Mouse (Mus musculus) neural tube, embryonic 11.5 days (tissue): ENCODE data around the gene Scnm1. TPM values are rescaled to one million over a fixed set of nuclear protein-coding genes. Genes with fewer than 3 reads are reported as not detected.
"Not testable (repeated sequence)": the region's sequence is repeated elsewhere in the genome, so short reads cannot be mapped to it uniquely, and the experiment has no call there.

Source experiments
- ATAC-seq: fragments of 200-750 bp; cut with Nextera tagmentation; 2 replicates; pipeline ENCODE4 v1.8.0; 2017; ENCODE audit warnings: moderate number of reproducible peaks, mild to moderate bottlenecking, moderate TSS enrichment, moderate library complexity; ENCODE audit not compliant: insufficient read depth, low FRiP score, low TSS enrichment
- DNase-seq: peaks from one replicate; pipeline ENCODE4 v3.0.0-alpha.2; 2015; ENCODE audit warnings: low spot score
- H3K27ac ChIP-seq: fragments of 300-500 bp; sonication (generic); 2 replicates; pipeline ENCODE4 v1.5.1; 2014; ENCODE audit warnings: low read depth, mild to moderate bottlenecking, low read length
- H3K27me3 ChIP-seq: fragments of 300-500 bp; sonication (generic); 2 replicates; pipeline ENCODE4 v1.6.1; 2014; ENCODE audit warnings: mild to moderate bottlenecking, low read length, mixed read lengths; ENCODE audit not compliant: control insufficient read depth, insufficient read depth
- H3K36me3 ChIP-seq: fragments of 300-500 bp; sonication (generic); 2 replicates; pipeline ENCODE4 v1.6.1; 2014; ENCODE audit warnings: mild to moderate bottlenecking, low read length, moderate library complexity, mixed read lengths; ENCODE audit not compliant: control insufficient read depth, insufficient read depth
- H3K4me1 ChIP-seq: fragments of 300-500 bp; sonication (generic); 2 replicates; pipeline ENCODE4 v1.6.1; 2014; ENCODE audit warnings: low read length, mixed read lengths; ENCODE audit not compliant: control insufficient read depth, insufficient read depth
- H3K4me2 ChIP-seq: fragments of 300-500 bp; sonication (generic); 2 replicates; pipeline ENCODE4 v1.6.1; 2014; ENCODE audit warnings: low read depth, mild to moderate bottlenecking, moderate library complexity
- H3K4me3 ChIP-seq: fragments of 300-500 bp; sonication (generic); 2 replicates; pipeline ENCODE4 v1.5.1; 2014; ENCODE audit warnings: low read depth, low read length
- H3K9ac ChIP-seq: fragments of 300-500 bp; sonication (generic); 2 replicates; pipeline ENCODE4 v1.6.1; 2014; ENCODE audit warnings: mild to moderate bottlenecking, low read length
- H3K9me3 ChIP-seq: fragments of 300-500 bp; sonication (generic); 2 replicates; pipeline ENCODE4 v1.6.1; 2016; ENCODE audit warnings: low read length; ENCODE audit not compliant: control insufficient read depth
- WGBS: fragments of 180-500 bp; shearing (Covaris S2); extraction: QIAGEN DNeasy Blood & Tissue Kit; methylation state at CpG from one replicate; pipeline ENCODE4 v1.1.7; 2014; 5-methylcytosine and 5-hydroxymethylcytosine counted together
- microRNA-seq: library from miRNA; unstranded; fragments of <30 nt; microRNA quantifications from one replicate; pipeline ENCODE4, GENCODE M21; 2016
- polyA plus RNA-seq: library from polyadenylated mRNA; unstranded; fragments of >200 nt; fragmentation: Nextera tagmentation; extraction: Ambion mirVana; gene quantifications from 2 replicates; pipeline ENCODE4 v1.2.1, GENCODE M21; 2014

Gene Scnm1
- polyA plus RNA-seq, 1 experiment from 2014 or later, result 85.0 TPM

- H3K9ac ChIP-seq, H3K9me3 ChIP-seq, H3K27me3 ChIP-seq, DNase-seq, H3K36me3 ChIP-seq, ATAC-seq, H3K27ac ChIP-seq: not testable (repeated sequence)
- H3K4me1 ChIP-seq, result peaks cover 12% of the 10 kb centered on the region
- H3K4me2 ChIP-seq, result peak overlapping the region; percentile 44
- H3K4me3 ChIP-seq, result peak overlapping the region; percentile 69
These were observed 26.5 kb downstream of the Scnm1 start for GRCm38 (mm10) chr3:95107308-95107707.

- H3K9ac ChIP-seq, result peak within 1 kb of the TSS; percentile 64
- peak within 1 kb of the TSS; percentile 69 for H3K4me3 ChIP-seq
- WGBS, result under 1% methylated on average over 51 of the region's 51 CpGs
- no peaks in the 10 kb centered on the region for H3K9me3 ChIP-seq
- no peaks in the 10 kb centered on the region for H3K27me3 ChIP-seq
- ATAC-seq (peak; percentile 91), DNase-seq (peak; percentile 96)
- H3K4me1 ChIP-seq, result peaks cover 7% of the 10 kb centered on the region; the same call in 1 of the 2 replicates
- H3K36me3 ChIP-seq, result peaks cover 2% of the 10 kb centered on the region; the same call in 1 of the 2 replicates
- H3K27ac ChIP-seq, result peak within 1 kb of the TSS; percentile 63
- peak within 1 kb of the TSS; percentile 67 for H3K4me2 ChIP-seq
These were observed 27.3 kb downstream of the Scnm1 start, which contains the start of gene Pip5k1a for GRCm38 (mm10) chr3:95106338-95107117. Gene Pip5k1a (minus strand): TSS chr3:95106930.

GRCm38 (mm10) chr3:95105586-95106337 is 28.0 kb downstream of the Scnm1 start:
- Histone ChIP-seq H3K4me1 (peaks cover 7% of the 10 kb centered on the region; the same call in 1 of the 2 replicates), H3K27me3 (no peaks in the 10 kb centered on the region), H3K4me2 (peak overlapping the region; percentile 67), H3K27ac (peak overlapping the region; percentile 63), H3K9ac (peak overlapping the region; percentile 64), H3K36me3 (peaks cover 2% of the 10 kb centered on the region; the same call in 1 of the 2 replicates), H3K9me3 (no peaks in the 10 kb centered on the region), H3K4me3 (peak overlapping the region; percentile 69)
- ATAC-seq (no peak; the same call in 1 of the 2 replicates), DNase-seq (no peak)
- WGBS, result 1% methylated on average over 16 of the region's 16 CpGs

GRCm38 (mm10) chr3:95105121-95105520 is 28.7 kb downstream of the Scnm1 start:
- WGBS, result 71% methylated on average over 4 of the region's 4 CpGs
- ATAC-seq, result no peak
- Histone ChIP-seq H3K4me3 (peak overlapping the region; percentile 69), H3K9ac (no peak overlapping the region), H3K36me3 (peaks cover 2% of the 10 kb centered on the region; the same call in 1 of the 2 replicates), H3K9me3 (no peaks in the 10 kb centered on the region), H3K4me2 (peak overlapping the region; percentile 67), H3K27me3 (no peaks in the 10 kb centered on the region), H3K4me1 (peaks cover 7% of the 10 kb centered on the region; the same call in 1 of the 2 replicates), H3K27ac (no peak overlapping the region)
- no peak for DNase-seq

- DNase-seq (no peak), ATAC-seq (no peak)
- Histone ChIP-seq H3K27ac (no peak overlapping the region), H3K9ac (no peak overlapping the region), H3K36me3 (peaks cover 2% of the 10 kb centered on the region; the same call in 1 of the 2 replicates), H3K4me1 (peaks cover 7% of the 10 kb centered on the region; the same call in 1 of the 2 replicates), H3K27me3 (no peaks in the 10 kb centered on the region), H3K9me3 (no peaks in the 10 kb centered on the region), H3K4me3 (no peak overlapping the region), H3K4me2 (no peak overlapping the region)
- WGBS, result 33% methylated on average over 2 of the region's 2 CpGs
These were observed 33.0 kb downstream of the Scnm1 start for GRCm38 (mm10) chr3:95100854-95101253.

GRCm38 (mm10) chr3:95088071-95088470 is 45.7 kb downstream of the Scnm1 start:
- no peaks in the 10 kb centered on the region for H3K27me3 ChIP-seq
- no peaks in the 10 kb centered on the region for H3K4me1 ChIP-seq
- H3K27ac ChIP-seq, result no peak overlapping the region
- H3K9ac ChIP-seq, result no peak overlapping the region
- WGBS, result 100% methylated on average over 1 of the region's 1 CpGs
- H3K36me3 ChIP-seq, result no peaks in the 10 kb centered on the region
- DNase-seq (no peak), ATAC-seq (no peak)
- no peak overlapping the region for H3K4me2 ChIP-seq
- no peak overlapping the region for H3K4me3 ChIP-seq
- no peaks in the 10 kb centered on the region for H3K9me3 ChIP-seq

Small RNA genes lying within 50 kb of the gene (microRNA-seq; reads per million reads assigned to microRNA genes)
- not detected for gene Mir8099-1

Other genes starting within 250 kb of the Scnm1 start
- 375 and 398 TPM in 2 replicates for gene Psmb4, start 247.1 kb downstream of the Scnm1 start, polyA plus RNA-seq
- 6.2 and 7.8 TPM in 2 replicates for gene Selenbp1, start 201.0 kb downstream of the Scnm1 start, polyA plus RNA-seq
- gene Rfx5, start 179.9 kb downstream of the Scnm1 start, polyA plus RNA-seq, result 7.1 and 7.2 TPM in 2 replicates
- gene Pi4kb, start 159.3 kb downstream of the Scnm1 start, polyA plus RNA-seq, result 24.8 and 27.0 TPM in 2 replicates
- 27.6 and 32.8 TPM in 2 replicates for gene Zfp687, start 118.6 kb downstream of the Scnm1 start, polyA plus RNA-seq
- gene Psmd4, start 91.4 kb downstream of the Scnm1 start, polyA plus RNA-seq, result 315 and 321 TPM in 2 replicates
- 12.3 and 13.4 TPM in 2 replicates for gene Pip5k1a, start 27.1 kb downstream of the Scnm1 start, polyA plus RNA-seq
- gene Vps72, start 23.0 kb downstream of the Scnm1 start, polyA plus RNA-seq, result 243 and 248 TPM in 2 replicates
- gene Tmod4, start 9.5 kb downstream of the Scnm1 start, polyA plus RNA-seq, result 0.57 and 1.0 TPM in 2 replicates
- 15.5 and 17.9 TPM in 2 replicates for gene Lysmd1, start 77 bp upstream of the Scnm1 start, polyA plus RNA-seq
- 1.4 and 1.5 TPM in 2 replicates for gene Tnfaip8l2, start 8.3 kb upstream of the Scnm1 start, polyA plus RNA-seq
- gene Sema6c, start 26.4 kb upstream of the Scnm1 start, polyA plus RNA-seq, result 22.5 and 24.4 TPM in 2 replicates
- gene Gabpb2, start 83.9 kb upstream of the Scnm1 start, polyA plus RNA-seq, result 4.7 and 4.8 TPM in 2 replicates
- 104 and 109 TPM in 2 replicates for gene Cdc42se1, start 94.7 kb upstream of the Scnm1 start, polyA plus RNA-seq
- 173 and 176 TPM in 2 replicates for gene Mllt11, start 98.2 kb upstream of the Scnm1 start, polyA plus RNA-seq
- gene Gm128, start 107.6 kb upstream of the Scnm1 start, polyA plus RNA-seq, result 0.33 TPM in 1 of 2 replicates, not detected in the other
- gene Bnipl, start 117.2 kb upstream of the Scnm1 start, polyA plus RNA-seq, result 0.31 and 0.54 TPM in 2 replicates
- gene Mindy1, start 147.3 kb upstream of the Scnm1 start, polyA plus RNA-seq, result 46.1 and 48.1 TPM in 2 replicates
- gene Prune1, start 148.1 kb upstream of the Scnm1 start, polyA plus RNA-seq, result 32.4 and 32.9 TPM in 2 replicates
- 1.2 TPM in 2 replicates for gene Anxa9, start 173.2 kb upstream of the Scnm1 start, polyA plus RNA-seq
- 107 and 109 TPM in 2 replicates for gene Cers2, start 180.8 kb upstream of the Scnm1 start, polyA plus RNA-seq
- 67.1 and 68.7 TPM in 2 replicates for gene Setdb1, start 223.2 kb upstream of the Scnm1 start, polyA plus RNA-seq